Mouse (Mus musculus): Measurements from ENCODE around the gene Lyrm9.

Lyrm9 gene

DNA sequence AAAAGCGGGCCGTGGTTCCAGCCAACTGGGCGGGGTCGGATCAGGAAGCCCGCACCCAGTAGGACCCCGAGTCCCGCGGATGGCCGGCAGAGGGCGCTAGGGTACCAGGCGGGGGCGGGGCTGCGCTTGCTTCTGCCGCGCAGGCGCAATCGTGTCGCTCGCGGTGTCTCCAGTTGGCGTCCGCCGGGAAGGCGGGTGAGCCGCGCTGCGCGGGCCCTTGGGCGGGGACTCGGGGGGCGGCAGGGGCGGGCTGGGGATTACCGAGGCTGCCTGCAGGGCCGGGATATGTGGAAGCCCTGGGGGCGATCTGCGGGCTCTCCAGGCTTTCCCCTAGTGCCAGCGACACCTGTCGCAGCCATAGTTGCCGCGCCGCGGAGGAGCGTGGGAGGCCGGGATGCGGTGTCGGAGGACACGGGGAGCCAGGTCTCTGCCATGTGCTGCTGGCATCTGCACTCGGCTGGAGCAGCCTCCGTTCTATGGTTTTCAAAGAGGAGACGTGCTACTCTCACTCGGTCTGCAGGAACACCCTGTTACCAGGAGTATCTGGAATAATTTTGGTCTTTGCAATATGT, at the start of gene Lyrm9:
Gene Lyrm9, plus strand, starts transcription at position 143 of the 572 bp plus-strand sequence.
- DNase-seq (ENCODE audit: low spot score in 2 of 2), result peak; percentile 92 to 95

DNA sequence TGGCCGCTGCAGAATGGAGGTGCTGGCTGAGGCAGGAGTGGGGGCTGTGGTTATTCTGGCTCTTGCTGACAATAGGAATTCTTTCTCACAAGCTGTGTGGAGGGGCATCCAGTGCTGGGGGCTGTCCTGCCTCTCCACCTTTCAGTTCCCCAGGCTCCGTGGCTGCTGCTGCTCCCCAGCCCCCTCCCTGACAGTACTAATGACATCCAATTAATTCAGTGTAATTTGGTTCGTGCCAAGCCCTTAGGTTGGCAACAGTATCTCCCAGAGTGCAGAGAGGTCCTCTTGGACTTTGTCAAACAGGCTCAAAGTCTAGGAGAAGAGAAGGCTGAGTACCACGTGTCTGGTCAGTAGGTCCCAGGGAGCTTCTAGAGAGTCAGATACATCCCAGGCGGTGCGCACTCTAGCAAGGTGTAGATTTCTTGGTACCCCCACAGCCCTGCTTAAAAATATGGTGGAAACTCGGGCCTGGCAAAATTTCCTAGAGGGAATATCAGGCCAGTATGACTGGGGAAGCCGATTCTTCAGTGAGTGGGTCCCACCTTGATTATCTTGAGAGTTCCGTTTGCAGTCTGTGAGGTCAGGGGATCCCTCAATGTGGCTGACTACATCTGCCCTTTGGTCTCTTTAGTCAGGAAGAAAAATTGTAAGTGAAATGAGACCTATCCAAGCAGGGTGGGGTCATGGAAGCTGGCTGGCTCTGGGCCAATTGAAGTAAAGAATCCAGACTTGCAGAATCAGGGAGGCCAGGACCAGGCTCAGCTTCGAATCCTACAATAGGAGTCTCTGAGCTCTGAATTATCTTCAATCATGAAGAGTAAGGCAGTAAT, 48.3 kb upstream of the Lyrm9 start:
- DNase-seq (ENCODE audit: low spot score in 2 of 2), result no peak

DNA sequence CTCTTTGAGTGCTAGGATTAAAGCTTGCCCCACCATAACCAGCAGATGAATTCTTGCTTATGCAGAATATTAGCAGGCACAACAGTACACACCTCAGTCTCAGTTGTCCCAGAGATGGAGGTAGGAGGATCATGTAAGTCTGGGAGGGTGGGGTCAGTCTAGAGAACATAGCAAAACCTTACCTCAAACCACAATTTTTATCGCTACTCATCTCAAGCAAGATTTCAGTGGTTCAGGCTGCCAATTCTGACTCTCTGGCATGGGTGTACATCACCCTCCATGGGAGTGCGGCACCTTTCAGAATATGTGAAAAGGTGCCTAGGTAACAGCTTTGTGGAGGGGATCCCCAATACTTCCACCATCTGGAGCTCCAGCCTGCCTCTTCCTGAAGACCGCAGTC, 46.4 kb upstream of the Lyrm9 start:
- DNase-seq (ENCODE audit: low spot score in 2 of 2), result no peak

DNA sequence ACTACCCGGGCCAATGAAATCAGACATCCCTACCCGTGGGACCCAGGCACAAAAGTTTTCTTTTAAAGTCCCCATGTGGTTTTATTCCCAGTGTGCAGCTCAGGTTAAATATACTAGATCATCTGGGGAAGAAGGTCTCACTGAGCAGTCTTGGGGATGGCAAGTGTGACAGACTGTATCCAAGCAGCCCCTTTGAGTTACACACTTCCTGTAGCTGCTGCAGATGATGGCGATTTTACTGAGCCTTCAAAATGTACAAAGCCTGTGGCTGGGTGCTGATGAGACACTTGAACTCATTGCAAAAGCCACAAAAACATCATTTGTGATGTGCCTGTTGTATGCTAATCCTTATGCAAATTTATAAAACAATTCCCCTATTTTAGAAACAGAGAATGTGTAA, 45.8 kb upstream of the Lyrm9 start:
- DNase-seq (ENCODE audit: low spot score in 2 of 2), result no peak

DNA sequence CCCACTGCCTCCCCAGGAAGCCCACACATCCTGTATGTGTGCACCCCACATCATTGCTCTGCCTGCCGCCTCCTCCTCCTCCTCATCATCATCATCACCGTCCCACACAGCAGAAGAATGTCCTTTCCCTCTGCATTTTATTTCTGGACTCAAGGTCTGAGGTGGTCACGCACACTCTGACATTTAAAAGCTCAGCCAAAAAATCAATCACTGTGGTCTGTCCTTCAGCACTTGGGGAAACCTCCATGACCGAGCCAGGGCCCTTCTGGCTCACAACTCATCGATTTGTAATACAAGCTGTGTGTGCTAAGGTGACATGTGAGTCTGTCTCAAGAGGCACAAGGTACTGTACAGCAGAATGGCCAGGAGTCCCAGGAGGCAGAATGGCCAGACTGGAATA, 44.1 kb upstream of the Lyrm9 start:
- DNase-seq (ENCODE audit: low spot score in 2 of 2), result no peak

DNA sequence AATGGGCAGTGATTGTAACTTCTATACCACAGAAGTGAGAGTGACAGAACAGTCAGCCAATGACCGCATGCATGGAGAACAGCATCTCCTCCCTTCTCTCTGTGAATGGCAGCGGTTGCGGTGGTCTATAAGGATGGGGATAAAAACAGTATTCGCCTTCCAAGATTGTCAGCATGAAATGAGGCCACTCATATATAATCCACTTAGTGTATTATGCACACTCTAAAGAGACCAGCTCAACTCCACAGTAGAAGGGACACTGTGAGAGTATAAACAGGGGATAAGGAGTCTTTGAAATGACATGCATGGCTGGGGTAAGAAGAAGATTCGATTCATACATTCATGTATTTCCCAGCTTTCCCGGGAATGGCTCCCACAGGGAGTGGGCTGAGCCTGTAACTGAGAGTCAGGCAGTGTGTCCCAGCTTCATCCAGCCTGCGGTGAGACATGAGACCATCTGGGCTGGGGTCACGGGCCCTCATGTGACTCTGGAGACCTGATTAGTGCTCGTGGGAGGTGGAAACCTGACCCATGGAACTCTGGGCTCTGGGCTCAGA, 43.5 kb upstream of the Lyrm9 start:
- no peak for DNase-seq (ENCODE audit: low spot score in 2 of 2)

DNA sequence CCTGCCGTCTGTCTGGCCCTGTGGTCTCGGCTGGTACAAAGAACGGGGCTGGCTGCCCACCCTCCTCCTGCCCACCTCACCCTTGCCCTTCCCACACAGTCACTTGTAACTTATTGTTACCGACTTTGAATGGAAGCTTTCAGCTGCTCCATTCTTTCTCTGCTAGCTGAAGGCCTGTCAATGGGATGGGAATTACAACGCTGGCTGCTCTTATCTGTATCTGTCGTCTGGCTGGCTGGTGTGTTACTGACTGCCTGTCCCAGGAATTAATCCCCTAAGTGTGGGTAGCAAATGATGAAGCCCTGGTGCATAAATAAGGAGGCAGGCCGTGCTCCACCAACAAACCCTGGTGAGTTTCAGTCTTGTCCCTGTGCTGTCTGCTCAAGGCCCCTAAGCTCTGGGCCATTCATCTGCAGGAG, 40.4 kb upstream of the Lyrm9 start:
- no peak for DNase-seq (ENCODE audit: low spot score in 2 of 2)

DNA sequence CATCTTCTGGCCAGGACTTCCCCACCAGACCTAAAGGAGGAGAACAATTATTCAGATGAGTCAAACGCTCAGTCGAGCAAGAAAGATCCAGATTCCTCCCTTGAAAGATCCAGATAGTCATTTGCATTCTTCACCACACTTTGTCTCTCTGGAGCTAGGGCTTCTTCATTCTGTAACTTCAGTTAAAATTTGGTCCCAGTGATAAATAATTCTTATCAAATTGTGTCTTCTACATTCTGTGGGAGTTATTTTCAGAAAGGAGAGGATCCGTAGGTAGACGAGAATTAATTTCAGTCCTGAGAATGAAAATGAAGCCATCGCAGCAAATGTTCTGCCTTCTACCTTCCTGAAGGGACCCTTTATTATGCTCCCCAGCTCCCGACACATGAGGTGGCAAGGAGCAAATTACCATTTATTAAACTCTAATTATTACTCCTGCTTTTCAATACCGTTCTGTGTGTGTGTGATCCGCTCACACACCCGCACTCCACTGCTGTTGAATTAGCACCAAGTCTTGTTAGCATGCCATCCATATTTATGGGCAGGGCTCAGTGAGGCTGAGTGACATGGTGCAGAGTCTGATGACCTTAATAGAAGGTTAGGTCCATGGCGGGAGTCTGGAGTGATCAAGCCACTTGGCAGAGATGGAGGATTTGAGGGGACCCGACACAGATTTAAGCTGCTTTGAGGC, 36.9 kb upstream of the Lyrm9 start:
- DNase-seq (ENCODE audit: low spot score in 2 of 2), result no peak

DNA sequence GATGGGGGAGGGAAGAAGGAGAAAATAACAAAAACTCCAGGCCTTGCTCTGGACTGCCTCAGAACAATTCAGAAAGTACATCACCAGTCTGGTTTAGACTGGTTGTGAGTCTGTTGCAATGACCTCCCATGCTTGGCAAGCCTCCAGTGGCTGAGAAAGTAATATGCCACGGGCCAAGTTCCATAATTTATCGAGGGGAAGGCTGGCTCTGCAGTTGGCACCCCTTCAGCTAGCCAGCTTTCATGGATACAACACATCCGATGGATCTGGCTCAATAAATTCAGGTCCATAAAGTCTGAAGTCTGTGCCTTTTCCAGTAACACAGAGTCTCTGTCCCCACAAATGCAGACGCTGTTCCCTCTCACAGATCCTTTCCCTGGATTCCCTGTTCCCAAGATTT, 34.8 kb upstream of the Lyrm9 start:
- peak; percentile 25 to 40 for DNase-seq (ENCODE audit: low spot score in 2 of 2)

DNA sequence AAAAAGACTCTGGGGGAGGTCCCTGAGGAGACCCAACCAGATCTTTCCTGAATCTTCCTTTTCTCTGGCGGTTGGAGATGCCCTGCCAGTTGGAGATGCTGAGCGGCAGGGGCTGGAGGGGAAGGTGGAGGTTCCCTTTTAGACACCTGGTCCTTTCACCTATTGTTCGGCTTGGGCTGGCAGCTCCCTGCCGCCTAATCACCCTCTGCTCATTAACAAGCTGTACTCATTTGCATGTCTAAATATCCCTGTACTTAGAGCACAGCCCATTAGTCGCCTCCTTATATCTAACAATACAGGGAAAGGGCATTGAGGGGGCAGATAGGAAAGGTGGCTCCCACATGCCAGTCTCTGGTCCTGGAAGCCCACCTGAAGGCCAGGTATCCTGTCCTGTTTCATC, 34.3 kb upstream of the Lyrm9 start:
- peak; percentile 25 to 34 for DNase-seq (ENCODE audit: low spot score in 2 of 2)

DNA sequence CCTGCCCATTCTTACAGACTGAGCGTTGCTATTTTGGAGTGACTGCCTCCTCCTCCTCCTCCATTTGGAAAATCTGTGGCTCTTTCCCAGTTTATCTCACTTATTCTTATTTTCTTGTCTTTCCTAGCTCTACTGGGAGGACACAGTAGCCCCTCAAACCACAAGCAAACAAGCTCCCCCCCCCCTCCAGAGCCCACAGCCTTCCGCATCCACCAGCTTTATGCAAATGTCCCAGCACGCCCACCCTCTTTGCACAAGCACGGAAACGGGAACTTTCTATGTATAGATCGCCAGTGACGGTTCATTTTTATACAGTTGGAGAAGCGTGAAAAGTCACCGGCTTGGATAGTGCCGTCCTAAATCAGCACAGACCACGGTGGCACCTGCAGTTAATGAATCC, 33.9 kb upstream of the Lyrm9 start:
- DNase-seq (ENCODE audit: low spot score in 2 of 2), result peak; percentile 62 to 73

DNA sequence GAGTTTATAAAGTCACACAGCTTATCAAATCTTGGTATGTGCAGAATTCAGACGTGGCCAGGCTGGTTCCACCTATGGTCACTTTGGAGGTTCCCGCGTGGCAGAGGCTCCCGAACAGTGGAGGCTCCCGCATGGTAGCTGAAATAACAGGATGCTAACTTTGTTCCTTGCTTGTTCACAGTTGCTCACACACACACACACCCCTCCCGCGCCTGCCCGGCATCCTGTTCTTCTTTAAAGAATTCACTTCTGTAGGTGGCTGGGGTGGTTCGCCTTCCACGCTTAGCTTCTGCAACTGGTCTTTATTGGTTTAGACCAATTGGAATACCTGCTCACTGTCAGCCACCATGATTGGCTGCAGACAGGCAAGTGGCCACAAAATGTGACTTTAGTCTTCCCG, 33.3 kb upstream of the Lyrm9 start:
- peak; percentile 52 to 75 for DNase-seq (ENCODE audit: low spot score in 2 of 2)

DNA sequence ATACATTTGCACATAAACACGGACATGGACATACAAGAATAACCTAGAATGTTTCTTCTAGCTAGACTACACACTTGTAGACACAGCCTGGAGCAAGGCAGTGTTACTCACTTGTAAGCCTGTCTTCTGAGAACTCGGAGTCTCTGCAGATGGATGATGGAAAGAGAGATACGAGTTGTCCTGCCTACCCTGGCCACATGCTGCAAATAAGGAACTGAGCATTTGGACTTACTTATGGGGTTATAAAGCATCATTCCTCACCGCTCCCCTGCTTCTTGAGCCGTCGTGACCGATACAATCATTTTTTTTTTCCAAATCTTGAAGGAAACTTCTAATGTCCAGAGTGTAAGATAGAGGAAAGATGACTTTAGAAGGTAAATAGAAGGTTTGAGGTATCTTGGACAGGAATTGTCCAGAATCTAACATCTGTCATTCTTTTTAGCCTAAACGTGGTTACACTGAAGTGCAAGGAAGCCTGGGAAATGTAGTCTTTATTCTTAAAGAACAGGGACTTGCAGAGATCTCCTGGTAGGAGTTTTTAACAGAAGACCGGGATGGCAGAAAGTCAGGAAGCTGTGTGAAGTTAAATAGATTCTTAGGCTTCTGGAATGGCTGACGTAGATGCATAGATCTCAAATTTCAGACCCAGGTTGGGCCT, 30.2 kb upstream of the Lyrm9 start:
- no peak for DNase-seq (ENCODE audit: low spot score in 2 of 2)

DNA sequence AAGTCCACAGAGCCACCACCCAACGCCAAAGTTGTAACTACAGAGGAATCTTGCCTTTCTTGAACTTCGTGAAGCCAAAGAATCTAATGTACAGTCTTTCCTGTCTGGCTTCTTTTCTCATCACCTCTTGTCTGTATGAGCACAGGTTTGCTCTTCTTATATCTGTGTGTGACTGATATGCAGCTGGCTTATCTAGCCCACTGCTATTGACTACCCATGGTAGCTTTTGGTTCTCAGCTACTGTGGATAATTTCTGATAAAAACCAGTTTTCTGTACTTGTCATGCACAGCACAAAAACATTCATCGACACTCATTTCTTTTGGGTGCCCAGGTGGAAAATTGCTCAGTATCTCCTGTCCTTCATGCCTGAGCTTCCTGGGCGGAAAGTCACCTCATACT, 25.3 kb upstream of the Lyrm9 start:
- DNase-seq (ENCODE audit: low spot score in 2 of 2), result no peak

DNA sequence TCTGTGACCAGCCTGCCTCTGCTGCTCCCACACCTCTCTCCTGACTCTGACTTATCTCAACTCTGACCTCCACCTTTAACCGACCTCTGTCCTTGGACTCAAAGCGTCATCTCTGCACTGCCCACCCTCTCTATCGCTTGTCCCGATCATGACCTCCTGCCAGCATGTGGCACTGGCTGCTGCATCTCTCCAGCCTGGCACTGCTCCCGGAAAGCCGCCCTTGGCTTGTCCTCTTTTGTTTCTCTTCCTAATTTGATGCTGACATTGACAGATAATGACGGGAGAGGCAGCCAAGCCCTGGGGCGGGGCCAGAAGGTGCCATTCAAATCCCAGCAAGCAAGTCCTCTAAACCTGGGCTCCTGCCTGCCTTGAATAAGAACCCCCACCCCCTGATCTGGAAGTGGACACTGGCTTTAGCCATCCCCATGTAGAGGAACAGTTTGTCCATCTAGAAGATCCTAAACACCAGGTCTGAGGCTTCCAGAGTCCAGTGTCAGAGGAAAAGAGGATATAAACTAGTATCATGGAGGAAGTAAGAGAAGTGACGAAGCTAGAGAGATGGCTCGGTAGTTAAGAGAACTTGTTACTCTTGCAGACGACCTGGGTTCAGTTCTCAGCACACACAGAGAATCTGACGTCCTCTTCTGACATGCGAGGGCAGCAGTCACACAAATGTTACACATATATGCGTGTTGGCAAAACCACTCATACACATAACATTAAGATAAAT, 22.6 kb upstream of the Lyrm9 start:
- DNase-seq (ENCODE audit: low spot score in 2 of 2), result peak in 1 of 2 experiments; percentile 32

DNA sequence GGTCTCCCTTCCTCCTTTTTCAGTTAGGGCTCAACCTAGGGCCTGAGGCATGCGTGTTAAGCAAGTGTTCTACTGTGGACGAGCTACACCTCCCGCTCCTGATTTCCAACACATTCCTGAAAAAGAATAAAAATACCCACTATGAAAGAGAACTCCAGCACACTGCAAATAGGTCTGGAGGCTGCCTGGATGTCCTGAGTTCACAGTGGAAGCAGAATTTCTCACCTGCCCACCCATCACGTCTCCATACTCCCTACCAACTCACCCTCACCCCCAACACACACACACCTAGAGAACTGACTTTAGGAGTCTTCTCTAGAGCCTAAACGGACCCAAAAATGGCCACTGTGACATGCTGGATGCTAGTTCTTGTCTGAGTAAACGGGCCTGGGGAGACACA, 21.8 kb upstream of the Lyrm9 start:
- DNase-seq (ENCODE audit: low spot score in 2 of 2), result peak in 1 of 2 experiments; percentile 31

DNA sequence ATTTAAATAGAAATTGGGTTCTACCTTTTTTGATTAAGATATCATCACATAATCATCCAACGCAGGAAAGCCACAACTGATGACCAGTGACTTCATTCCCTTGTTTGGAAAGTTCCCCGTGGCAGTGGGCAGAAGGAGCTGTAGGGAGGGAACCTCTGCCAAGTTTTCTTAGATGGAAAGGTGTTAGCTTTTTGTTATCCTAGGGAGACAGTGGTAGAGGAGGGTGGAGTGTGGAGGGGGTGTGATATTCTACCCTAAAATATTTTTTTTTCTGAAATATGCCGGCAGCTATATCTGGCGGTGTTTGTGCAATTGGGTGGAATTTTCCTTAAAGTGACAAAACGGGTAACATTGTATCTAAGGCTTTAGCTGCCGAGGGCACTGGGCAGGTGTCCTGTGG, 21.2 kb upstream of the Lyrm9 start:
- DNase-seq (ENCODE audit: low spot score in 2 of 2), result no peak

DNA sequence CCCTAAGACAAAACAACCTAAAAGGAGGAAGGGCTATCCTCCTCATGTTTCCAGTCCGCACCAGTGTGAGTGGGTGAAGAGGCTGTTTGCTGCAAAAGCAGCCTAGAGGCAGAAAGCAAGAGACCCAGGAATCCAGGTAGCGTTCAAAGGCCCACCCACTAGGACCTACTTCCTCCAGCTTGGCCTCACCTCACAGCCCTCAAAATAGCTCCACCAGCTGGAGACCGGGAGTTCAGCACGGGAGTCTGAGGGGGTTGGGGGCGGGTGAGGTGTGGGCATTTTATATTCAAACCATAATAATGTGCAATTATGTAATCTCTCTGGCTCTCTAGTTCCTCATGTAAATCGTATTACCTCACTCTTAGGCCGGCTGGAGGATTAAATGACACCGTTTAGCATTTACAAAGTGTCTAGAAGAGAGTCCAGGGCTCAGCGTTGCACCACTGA, 20.7 kb upstream of the Lyrm9 start:
- DNase-seq (ENCODE audit: low spot score in 2 of 2), result peak; percentile 65 to 72

DNA sequence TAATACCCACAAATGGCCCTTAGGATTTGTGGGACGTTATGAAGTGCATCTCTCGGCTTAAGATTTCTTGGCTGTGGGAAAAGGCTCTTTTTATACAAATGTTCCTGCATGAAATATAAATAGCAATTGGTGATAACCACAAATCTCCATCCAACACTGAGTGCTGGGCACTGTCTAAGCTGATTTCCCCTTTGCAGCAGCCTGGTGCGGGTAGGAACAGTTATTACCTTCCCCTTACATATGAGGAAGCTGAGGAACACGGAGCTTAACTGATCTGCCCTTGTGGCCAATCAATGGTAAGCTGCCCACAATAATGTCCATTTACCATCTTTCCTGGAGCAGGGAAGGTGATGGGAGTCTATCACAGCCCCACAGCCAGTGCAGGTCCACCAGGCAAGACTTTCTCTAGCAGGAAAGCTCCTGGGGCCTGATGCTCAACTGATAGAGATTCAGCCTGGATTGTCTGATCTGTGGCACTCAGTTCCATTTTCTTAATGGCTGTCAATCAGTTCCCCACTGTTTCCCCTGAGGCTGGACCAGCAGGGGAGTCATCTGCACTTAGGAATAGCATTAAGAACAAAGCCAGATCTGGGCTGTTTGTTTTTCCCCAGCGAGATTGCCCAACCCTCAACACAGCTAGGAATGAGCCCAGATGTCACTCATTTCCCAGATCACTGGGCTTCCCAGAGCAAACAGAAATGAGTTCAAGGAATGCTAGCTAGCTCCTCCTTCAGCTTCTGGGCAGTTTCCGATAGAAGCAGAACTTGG, 18.9 kb upstream of the Lyrm9 start:
- DNase-seq (ENCODE audit: low spot score in 2 of 2), result no peak

DNA sequence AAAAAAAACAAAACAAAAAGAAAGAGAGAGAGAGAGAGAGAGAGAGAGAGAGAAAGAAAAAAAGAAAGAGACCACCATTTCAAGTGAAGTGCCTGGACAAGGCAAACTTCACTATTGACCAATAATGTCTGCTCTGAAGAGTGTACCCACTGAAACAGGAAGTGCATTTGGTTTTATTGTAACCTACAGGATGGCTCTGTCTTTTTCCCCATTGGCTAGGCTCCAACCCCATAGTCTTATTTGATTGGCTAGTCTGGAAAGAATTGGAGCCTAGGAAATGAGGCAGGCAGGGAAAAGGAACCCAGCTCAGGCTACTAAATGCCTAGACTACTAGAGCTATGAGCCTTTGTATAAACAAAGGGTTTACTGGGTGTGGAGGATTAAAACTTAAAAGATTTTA, 17.0 kb upstream of the Lyrm9 start:
- no peak for DNase-seq (ENCODE audit: low spot score in 2 of 2)
